Mouse (Mus musculus): ENCODE measurements around the gene Rab5a. TPM values are rescaled to one million over a fixed set of nuclear protein-coding genes. Genes with fewer than 3 reads are reported as not detected.
A peak's percentile ranks its signal among the peaks of the same experiment; 100 is the strongest.

Gene Rab5a
- 55.3 and 56.5 TPM in 2 replicates for polyA plus RNA-seq (2016; fragmentation: Nextera tagmentation; extraction: Ambion mirVana)

GRCm38 (mm10) chr17:53478858-53479603, at the start of gene Rab5a:
Gene Rab5a (plus strand): TSS chr17:53479234.
- Histone ChIP-seq H3K9me3 (no peaks in the 10 kb centered on the region), H3K4me1 (peaks cover 25% of the 10 kb centered on the region), H3K27ac (peak within 1 kb of the TSS; percentile 93), H3K4me3 (peak within 1 kb of the TSS; percentile 89), H3K27me3 (ENCODE audit: poor library complexity, severe bottlenecking) (no peaks in the 10 kb centered on the region), H3K36me3 (replicated peaks) (peaks cover 4% of the 10 kb centered on the region)
- 0% methylated on average over 82 of the region's 82 CpGs for WGBS
- DNase-seq (ENCODE audit: extremely low spot score, low spot score), result peak; percentile 99

GRCm38 (mm10) chr17:53456152-53456551, 22.9 kb upstream of the Rab5a start:
- no peak overlapping the region for H3K27ac ChIP-seq
- H3K36me3 ChIP-seq (replicated peaks), result no peaks in the 10 kb centered on the region
- WGBS, result 87% methylated on average over 2 of the region's 2 CpGs
- H3K4me3 ChIP-seq, result no peak overlapping the region
- DNase-seq (ENCODE audit: extremely low spot score, low spot score), result no peak
- no peaks in the 10 kb centered on the region for H3K27me3 ChIP-seq (ENCODE audit: poor library complexity, severe bottlenecking)
- no peaks in the 10 kb centered on the region for H3K9me3 ChIP-seq
- H3K4me1 ChIP-seq, result no peaks in the 10 kb centered on the region

GRCm38 (mm10) chr17:53456742-53457141, 22.3 kb upstream of the Rab5a start:
- no peaks in the 10 kb centered on the region for H3K27me3 ChIP-seq (ENCODE audit: poor library complexity, severe bottlenecking)
- H3K4me1 ChIP-seq, result no peaks in the 10 kb centered on the region
- H3K27ac ChIP-seq, result no peak overlapping the region
- H3K4me3 ChIP-seq, result no peak overlapping the region
- no peak for DNase-seq (ENCODE audit: extremely low spot score, low spot score)
- WGBS, result 90% methylated on average over 1 of the region's 1 CpGs
- no peaks in the 10 kb centered on the region for H3K36me3 ChIP-seq (replicated peaks)
- H3K9me3 ChIP-seq, result no peaks in the 10 kb centered on the region

- Histone ChIP-seq H3K27me3 (ENCODE audit: poor library complexity, severe bottlenecking) (no peaks in the 10 kb centered on the region), H3K27ac (peak within 1 kb of the TSS; percentile 81), H3K36me3 (replicated peaks) (no peaks in the 10 kb centered on the region), H3K4me1 (peaks cover 15% of the 10 kb centered on the region), H3K4me3 (peak within 1 kb of the TSS; percentile 55), H3K9me3 (no peaks in the 10 kb centered on the region)
- 19% methylated on average over 26 of the region's 26 CpGs for WGBS
- DNase-seq (ENCODE audit: extremely low spot score, low spot score), result peak; percentile 84
These were observed 16.2 kb upstream of the Rab5a start, which contains the start of gene Efhb for GRCm38 (mm10) chr17:53462603-53463495. Gene Efhb (minus strand): TSS chr17:53463321.

GRCm38 (mm10) chr17:53463496-53463840, 15.6 kb upstream of the Rab5a start:
- Histone ChIP-seq H3K9me3 (no peaks in the 10 kb centered on the region), H3K36me3 (replicated peaks) (no peaks in the 10 kb centered on the region), H3K27ac (peak overlapping the region; percentile 81), H3K27me3 (ENCODE audit: poor library complexity, severe bottlenecking) (no peaks in the 10 kb centered on the region), H3K4me1 (peaks cover 15% of the 10 kb centered on the region), H3K4me3 (peak overlapping the region; percentile 55)
- DNase-seq (ENCODE audit: extremely low spot score, low spot score), result no peak
- WGBS, result 30% methylated on average over 7 of the region's 9 CpGs

GRCm38 (mm10) chr17:53465569-53465968, 13.5 kb upstream of the Rab5a start:
- H3K9me3 ChIP-seq, result no peaks in the 10 kb centered on the region
- no peak for DNase-seq (ENCODE audit: extremely low spot score, low spot score)
- WGBS, result 61% methylated on average over 4 of the region's 4 CpGs
- H3K36me3 ChIP-seq (replicated peaks), result no peaks in the 10 kb centered on the region
- H3K4me1 ChIP-seq, result peaks cover 15% of the 10 kb centered on the region
- H3K27me3 ChIP-seq (ENCODE audit: poor library complexity, severe bottlenecking), result no peaks in the 10 kb centered on the region
- H3K4me3 ChIP-seq, result no peak overlapping the region
- no peak overlapping the region for H3K27ac ChIP-seq

- peaks cover under 1% of the 10 kb centered on the region; the same call in 1 of the 2 replicates for H3K4me1 ChIP-seq
- DNase-seq (ENCODE audit: extremely low spot score, low spot score), result no peak
- H3K36me3 ChIP-seq (replicated peaks), result no peaks in the 10 kb centered on the region
- no peaks in the 10 kb centered on the region for H3K27me3 ChIP-seq (ENCODE audit: poor library complexity, severe bottlenecking)
- H3K27ac ChIP-seq, result no peak overlapping the region
- no peaks in the 10 kb centered on the region for H3K9me3 ChIP-seq
- H3K4me3 ChIP-seq, result no peak overlapping the region
These were observed 10.3 kb upstream of the Rab5a start for GRCm38 (mm10) chr17:53468697-53469096.

- DNase-seq (ENCODE audit: extremely low spot score, low spot score), result no peak
- no peaks in the 10 kb centered on the region for H3K9me3 ChIP-seq
- WGBS, result 10% methylated on average over 15 of the region's 15 CpGs
These were observed 772 bp upstream of the Rab5a start for GRCm38 (mm10) chr17:53478066-53478857.

GRCm38 (mm10) chr17:53479604-53480041, 589 bp downstream of the Rab5a start:
- Histone ChIP-seq H3K27ac (peak overlapping the region; percentile 93), H3K27me3 (ENCODE audit: poor library complexity, severe bottlenecking) (no peaks in the 10 kb centered on the region), H3K4me1 (peaks cover 25% of the 10 kb centered on the region), H3K9me3 (no peaks in the 10 kb centered on the region), H3K4me3 (peak overlapping the region; percentile 89), H3K36me3 (replicated peaks) (peaks cover 10% of the 10 kb centered on the region)
- WGBS, result under 1% methylated on average over 33 of the region's 33 CpGs
- DNase-seq (ENCODE audit: extremely low spot score, low spot score), result peak; percentile 72

More at GRCm38 (mm10) chr17:53478066-53478857, 772 bp upstream of the Rab5a start:
- H3K27ac ChIP-seq, result peak overlapping the region; percentile 93
- no peaks in the 10 kb centered on the region for H3K36me3 ChIP-seq (replicated peaks)
- H3K4me1 ChIP-seq, result peaks cover 25% of the 10 kb centered on the region
- no peaks in the 10 kb centered on the region for H3K27me3 ChIP-seq (ENCODE audit: poor library complexity, severe bottlenecking)
- H3K4me3 ChIP-seq, result peak overlapping the region; percentile 89

GRCm38 (mm10) chr17:53480433-53480832, 1.4 kb downstream of the Rab5a start:
- Histone ChIP-seq H3K27ac (peak overlapping the region; percentile 93; the same call in 1 of the 2 replicates), H3K4me3 (peak overlapping the region; percentile 89), H3K27me3 (ENCODE audit: poor library complexity, severe bottlenecking) (no peaks in the 10 kb centered on the region), H3K9me3 (no peaks in the 10 kb centered on the region), H3K36me3 (replicated peaks) (peaks cover 17% of the 10 kb centered on the region), H3K4me1 (peaks cover 25% of the 10 kb centered on the region)
- no peak for DNase-seq (ENCODE audit: extremely low spot score, low spot score)
- 61% methylated on average over 7 of the region's 7 CpGs for WGBS

GRCm38 (mm10) chr17:53488291-53489006, 9.4 kb downstream of the Rab5a start:
- no peak overlapping the region for H3K4me3 ChIP-seq
- no peaks in the 10 kb centered on the region for H3K9me3 ChIP-seq
- DNase-seq (ENCODE audit: extremely low spot score, low spot score), result no peak
- peaks cover 88% of the 10 kb centered on the region for H3K36me3 ChIP-seq (replicated peaks)
- H3K4me1 ChIP-seq, result no peaks in the 10 kb centered on the region
- 94% methylated on average over 4 of the region's 4 CpGs for WGBS
- H3K27me3 ChIP-seq (ENCODE audit: poor library complexity, severe bottlenecking), result no peaks in the 10 kb centered on the region
- no peak overlapping the region for H3K27ac ChIP-seq

GRCm38 (mm10) chr17:53489007-53489378, 10.0 kb downstream of the Rab5a start:
- no peak overlapping the region for H3K4me3 ChIP-seq
- H3K9me3 ChIP-seq, result no peaks in the 10 kb centered on the region
- no peaks in the 10 kb centered on the region for H3K4me1 ChIP-seq
- DNase-seq (ENCODE audit: extremely low spot score, low spot score), result no peak
- WGBS, result 93% methylated on average over 1 of the region's 1 CpGs
- no peak overlapping the region for H3K27ac ChIP-seq
- peaks cover 89% of the 10 kb centered on the region for H3K36me3 ChIP-seq (replicated peaks)
- no peaks in the 10 kb centered on the region for H3K27me3 ChIP-seq (ENCODE audit: poor library complexity, severe bottlenecking)
